Mouse (Mus musculus) layer of hippocampus, adult 9-10 months (tissue): Measurements from ENCODE around the gene Ptprn2.

ENCODE experiments used
- DNase-seq: peaks from one replicate; pipeline ENCODE4 v3.0.0; 2022; ENCODE audit warnings: low spot score

Gene Ptprn2

DNA sequence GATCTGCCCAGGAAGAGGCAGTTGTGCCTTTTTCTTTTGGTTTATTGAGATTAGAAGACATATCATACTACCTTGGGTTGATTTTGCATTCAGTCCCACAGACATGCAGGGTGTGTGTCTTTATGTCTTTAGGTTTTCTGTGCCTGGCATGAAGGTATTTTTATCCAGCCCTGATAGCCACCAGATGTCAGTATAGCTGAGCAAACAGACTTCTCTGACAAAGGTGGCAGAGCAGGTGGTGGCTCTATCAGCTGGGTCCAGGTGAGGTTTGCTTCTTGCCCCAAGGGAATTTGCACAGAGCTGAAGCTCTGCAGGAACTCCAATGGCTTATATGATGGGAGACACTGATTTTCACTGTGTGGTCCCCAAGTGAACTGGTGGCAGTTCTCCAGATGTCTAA lies 161.3 kb downstream of the Ptprn2 start:
- no peak for DNase-seq

DNA sequence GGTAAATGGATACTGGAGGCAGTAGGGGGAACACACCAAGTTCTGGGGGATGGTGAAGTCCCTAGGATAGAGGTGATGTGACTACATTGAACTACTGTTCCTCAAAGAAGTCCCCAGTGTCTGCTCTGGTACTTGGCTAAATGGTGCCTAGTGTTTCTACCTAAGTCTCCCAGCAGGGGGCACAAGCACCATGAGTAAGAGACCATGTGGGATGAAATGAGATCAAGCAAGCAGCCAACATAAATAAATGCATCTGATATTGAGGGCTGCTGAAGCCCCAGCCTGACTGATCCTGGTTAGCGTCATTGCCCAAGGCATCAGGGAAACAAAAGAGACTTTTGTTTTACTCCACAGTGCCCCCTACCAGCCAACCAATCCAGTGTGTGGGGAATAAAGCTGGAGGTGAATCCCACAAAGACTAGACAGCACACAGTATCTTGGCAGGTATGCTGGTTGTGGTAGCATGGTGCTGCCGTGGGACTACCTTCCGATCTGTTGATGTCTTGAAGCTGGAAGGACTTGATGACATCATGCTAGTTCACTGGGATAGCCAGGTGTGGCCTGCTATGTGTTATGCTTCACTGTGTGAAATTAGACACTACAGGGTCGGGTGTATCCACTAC lies 163.2 kb downstream of the Ptprn2 start:
- peak; percentile 56 for DNase-seq

DNA sequence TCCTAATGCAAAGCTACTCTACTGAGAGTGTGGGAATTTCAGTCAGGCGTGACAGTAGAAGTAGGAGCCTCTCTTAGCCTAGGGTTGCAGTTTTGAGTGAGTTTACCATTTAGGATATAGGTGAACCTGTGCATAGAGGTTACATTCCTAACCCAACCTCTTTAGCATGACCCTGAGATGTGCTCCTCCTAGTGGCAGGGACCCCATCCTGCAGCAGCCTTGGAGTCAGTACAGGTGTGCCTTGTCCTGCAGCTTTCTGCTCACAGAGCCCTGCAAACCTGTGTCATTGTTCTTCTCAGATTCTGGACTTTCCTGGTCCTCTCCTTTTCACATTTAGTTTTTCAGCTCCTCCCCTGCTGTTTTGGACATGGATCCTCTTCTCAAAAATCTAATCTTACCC lies 168.2 kb downstream of the Ptprn2 start:
- DNase-seq, result no peak

- no peak for DNase-seq
These were observed 174.6 kb downstream of the Ptprn2 start for GRCm38 (mm10) chr12:116660076-116660475.

DNA sequence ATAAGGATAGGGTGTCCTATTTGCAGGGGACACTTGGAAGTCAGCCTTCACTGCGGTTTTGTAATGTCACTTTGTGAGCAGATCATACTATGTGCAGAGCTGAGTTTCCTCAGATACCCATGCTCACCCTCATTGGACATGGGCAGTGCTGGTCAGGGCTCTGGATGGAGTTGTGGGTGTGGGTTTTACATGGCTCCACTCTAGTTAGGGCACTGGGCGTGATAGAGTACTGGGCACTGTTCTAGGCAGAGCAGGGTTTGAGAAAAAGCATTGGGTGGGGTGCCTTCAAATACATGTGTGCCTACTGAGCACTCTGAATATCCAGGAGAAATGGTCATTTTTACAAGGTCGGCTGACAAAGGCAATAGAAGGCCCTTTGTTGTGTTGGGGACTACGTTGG lies 175.5 kb downstream of the Ptprn2 start:
- no peak for DNase-seq

- peak; percentile 36 for DNase-seq
These were observed 192.2 kb downstream of the Ptprn2 start for GRCm38 (mm10) chr12:116677701-116678100.

GRCm38 (mm10) chr12:116689832-116690231 lies 204.3 kb downstream of the Ptprn2 start:
- no peak for DNase-seq

GRCm38 (mm10) chr12:116709535-116709934 lies 224.0 kb downstream of the Ptprn2 start:
- no peak for DNase-seq

GRCm38 (mm10) chr12:116710716-116711115 lies 225.2 kb downstream of the Ptprn2 start:
- peak; percentile 21 for DNase-seq

DNA sequence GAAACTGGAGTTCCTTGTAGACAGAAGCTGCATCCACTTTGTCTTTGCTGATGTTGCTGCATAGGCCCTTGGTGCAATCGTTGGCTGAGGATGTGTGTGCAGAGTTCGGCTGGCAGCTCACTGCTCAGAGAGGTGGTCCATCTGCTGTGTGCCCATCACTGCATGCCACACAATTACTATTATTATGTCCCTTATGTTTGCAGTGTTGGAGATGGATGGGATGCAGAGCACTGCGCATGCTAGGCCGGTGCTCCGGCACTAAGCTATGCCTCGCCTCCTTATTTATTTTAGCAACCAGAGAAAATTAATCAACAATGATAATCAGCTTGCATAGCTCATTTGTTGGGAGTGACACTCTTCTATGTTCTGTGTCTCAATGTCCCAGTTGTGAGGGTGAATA lies 225.6 kb downstream of the Ptprn2 start:
- no peak for DNase-seq

DNA sequence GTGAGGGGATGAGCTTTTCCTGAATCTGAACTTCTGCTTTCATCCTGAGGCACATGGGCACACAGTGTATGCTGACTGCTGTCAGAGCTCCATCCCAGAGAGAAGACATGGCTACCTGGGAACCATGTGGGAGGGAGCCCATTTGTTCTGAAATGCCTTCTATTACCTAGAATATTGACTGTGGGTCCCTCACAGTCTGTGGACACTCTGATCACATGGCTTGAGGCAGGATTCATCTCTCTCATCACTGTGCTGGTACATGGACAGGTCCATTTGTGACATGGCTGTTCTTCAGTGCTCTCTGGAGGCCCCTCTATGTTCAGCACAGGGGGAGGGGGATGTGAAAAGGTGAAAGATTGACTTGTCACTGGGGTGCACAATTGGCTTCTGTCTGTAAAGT lies 227.6 kb downstream of the Ptprn2 start:
- DNase-seq, result no peak

GRCm38 (mm10) chr12:116721062-116721461 lies 235.5 kb downstream of the Ptprn2 start:
- DNase-seq, result no peak

DNA sequence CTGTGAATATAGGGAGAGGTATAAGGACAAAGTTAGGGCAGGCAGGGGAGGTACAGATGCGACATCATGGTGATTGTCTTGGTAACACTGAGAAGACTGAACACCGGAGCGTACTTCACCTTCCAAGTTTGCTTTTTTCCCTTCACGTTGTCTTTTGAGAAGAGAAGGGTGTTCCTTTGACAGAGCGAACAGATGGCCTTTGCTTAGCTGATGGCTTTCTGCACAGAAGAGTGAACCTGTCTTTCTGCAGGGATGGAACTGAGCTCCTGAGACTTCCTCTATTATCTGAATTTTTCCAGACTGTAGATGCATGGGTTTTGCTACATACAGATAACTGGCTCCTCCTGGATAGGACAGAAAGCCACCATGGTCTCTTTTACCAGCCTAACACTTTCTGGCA lies 254.6 kb downstream of the Ptprn2 start:
- DNase-seq, result no peak

GRCm38 (mm10) chr12:116741300-116741699 lies 255.8 kb downstream of the Ptprn2 start:
- DNase-seq, result no peak

- no peak for DNase-seq
These were observed 260.9 kb downstream of the Ptprn2 start for GRCm38 (mm10) chr12:116746401-116746800.

GRCm38 (mm10) chr12:116752784-116753183 lies 267.3 kb downstream of the Ptprn2 start:
- DNase-seq, result no peak

GRCm38 (mm10) chr12:116763961-116764360 lies 278.4 kb downstream of the Ptprn2 start:
- DNase-seq, result no peak

DNA sequence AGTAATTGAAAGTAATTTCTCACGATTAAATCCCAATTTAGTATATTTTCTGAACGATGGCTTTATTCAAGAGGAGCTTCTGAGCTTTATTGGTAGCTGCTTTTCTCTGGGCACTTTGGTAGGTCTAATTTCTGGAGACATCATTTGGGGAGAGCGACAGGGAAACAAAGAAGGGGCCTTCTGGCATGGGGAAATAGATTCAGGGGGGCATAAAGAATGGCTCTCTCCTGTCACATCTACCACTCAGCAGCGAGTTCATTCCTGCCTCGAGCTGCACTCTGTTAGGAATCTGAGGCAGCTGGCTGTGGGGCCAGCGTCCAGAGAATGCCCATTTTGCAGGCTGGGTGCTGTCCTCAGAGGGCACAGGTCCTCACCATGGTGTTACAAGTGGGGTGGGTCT lies 285.4 kb downstream of the Ptprn2 start:
- no peak for DNase-seq

DNA sequence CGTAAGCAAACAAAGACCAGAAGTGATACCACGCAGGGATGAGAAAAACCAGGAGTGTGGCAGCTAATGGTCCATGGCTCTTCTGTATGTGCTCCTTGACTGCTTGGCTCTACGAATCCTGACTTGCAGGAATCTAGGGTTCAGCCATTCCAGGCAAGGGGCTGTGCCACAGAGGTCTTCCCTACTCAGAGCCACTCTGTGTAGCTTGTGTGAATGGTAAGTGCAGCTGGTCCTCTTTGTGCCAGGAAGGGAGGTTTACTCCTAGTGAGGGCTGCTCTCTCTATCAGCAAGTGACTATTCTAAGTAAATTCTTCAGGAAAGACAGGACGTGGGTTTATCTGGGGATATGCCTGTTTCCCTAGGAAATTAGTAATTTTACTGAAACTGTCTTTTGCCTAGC lies 286.0 kb downstream of the Ptprn2 start:
- no peak for DNase-seq

GRCm38 (mm10) chr12:116772081-116772566 lies 286.6 kb downstream of the Ptprn2 start:
- no peak for DNase-seq

- DNase-seq, result no peak
These were observed 287.8 kb downstream of the Ptprn2 start for GRCm38 (mm10) chr12:116773344-116773743.

GRCm38 (mm10) chr12:116776447-116776846 lies 290.9 kb downstream of the Ptprn2 start:
- no peak for DNase-seq

DNA sequence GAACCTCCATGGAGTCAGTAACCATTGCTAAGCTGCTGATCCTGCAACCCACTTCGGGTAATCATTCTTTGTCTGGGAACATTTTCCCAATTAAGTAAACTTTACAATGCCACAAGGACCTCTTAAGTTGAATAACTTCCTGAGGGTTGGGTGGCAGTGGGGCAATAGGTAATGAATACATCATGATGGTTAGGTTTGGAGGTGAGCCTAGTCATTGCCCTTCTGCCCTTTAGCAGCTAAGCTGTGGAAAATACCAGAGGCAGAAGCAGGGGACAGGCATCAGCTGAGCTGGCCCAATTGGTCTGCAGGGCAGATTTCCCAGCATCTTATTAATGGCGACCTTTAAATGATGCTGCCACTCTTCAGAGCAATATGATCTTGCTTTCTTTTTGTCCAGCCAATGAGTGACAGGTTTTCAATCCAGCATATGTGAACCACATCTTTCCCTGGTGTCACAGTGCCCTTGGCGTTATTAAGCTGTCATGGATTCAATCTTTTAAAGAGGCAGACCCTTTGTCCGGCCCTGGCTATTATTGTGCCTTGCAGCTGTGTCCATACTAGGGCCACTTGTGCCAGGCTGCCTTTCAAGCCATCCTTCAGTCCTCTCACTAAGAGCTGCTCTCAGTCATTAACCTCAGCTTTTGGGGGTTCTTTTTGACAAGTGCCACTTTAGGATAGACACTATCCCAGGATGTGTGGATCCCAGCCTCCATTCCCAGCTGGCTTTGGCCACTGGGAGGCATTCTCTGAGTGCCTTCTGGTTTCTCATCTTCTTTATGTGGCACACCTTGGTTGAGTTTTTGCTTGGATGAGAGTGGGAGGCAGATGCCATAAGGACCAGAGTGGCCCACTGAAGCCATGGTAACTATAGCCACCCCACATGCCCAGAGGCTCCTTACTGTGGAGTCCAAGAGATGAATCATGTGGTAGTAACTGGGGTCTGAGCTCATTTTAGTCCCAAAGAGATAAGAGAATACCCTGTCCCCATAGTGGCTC lies 292.9 kb downstream of the Ptprn2 start:
- no peak for DNase-seq
